Mouse (Mus musculus) limb, embryonic 12.5 days (tissue): ENCODE results near the gene Lrig1. TPM values are rescaled to one million over a fixed set of nuclear protein-coding genes. Genes with fewer than 3 reads are reported as not detected.

ENCODE experiments used
- ATAC-seq: fragments of 200-750 bp; cut with Nextera tagmentation; 2 replicates; pipeline ENCODE4 v1.8.0; 2017; ENCODE audit warnings: low read depth, moderate TSS enrichment; ENCODE audit not compliant: insufficient number of reproducible peaks, insufficient read depth, low FRiP score, low TSS enrichment
- H3K27ac ChIP-seq: fragments of 300-500 bp; sonication (generic); 2 replicates; pipeline ENCODE4 v1.5.1; 2016; ENCODE audit warnings: mild to moderate bottlenecking, moderate library complexity
- H3K27me3 ChIP-seq: fragments of 300-500 bp; sonication (generic); 2 replicates; pipeline ENCODE4 v1.6.1; 2016; ENCODE audit warnings: mild to moderate bottlenecking, moderate library complexity
- H3K36me3 ChIP-seq: fragments of 300-500 bp; sonication (generic); 2 replicates; pipeline ENCODE4 v1.6.1; 2016; ENCODE audit warnings: mild to moderate bottlenecking, moderate library complexity
- H3K4me1 ChIP-seq: fragments of 300-500 bp; sonication (generic); replicated peaks from 2 replicates; pipeline ENCODE4 v1.6.1; 2016
- H3K4me2 ChIP-seq: fragments of 300-500 bp; sonication (generic); 2 replicates; pipeline ENCODE4 v1.6.1; 2016; ENCODE audit warnings: mild to moderate bottlenecking, moderate library complexity
- H3K4me3 ChIP-seq: fragments of 300-500 bp; sonication (generic); replicated peaks from 2 replicates; pipeline ENCODE4 v1.5.1; 2016; ENCODE audit warnings: mild to moderate bottlenecking
- H3K9ac ChIP-seq: fragments of 300-500 bp; sonication (generic); replicated peaks from 2 replicates; pipeline ENCODE4 v1.6.1; 2016; ENCODE audit warnings: mild to moderate bottlenecking, moderate library complexity
- H3K9me3 ChIP-seq: fragments of 300-500 bp; sonication (generic); 2 replicates; pipeline ENCODE4 v1.6.1; 2016; ENCODE audit warnings: mild to moderate bottlenecking, moderate library complexity
- WGBS: fragments of 180-500 bp; shearing (Covaris S2); methylation state at CpG from one replicate; pipeline ENCODE4 v1.1.7; 2016; 5-methylcytosine and 5-hydroxymethylcytosine counted together
- polyA plus RNA-seq: library from polyadenylated mRNA; unstranded; fragments of >200 nt; fragmentation: Nextera tagmentation; extraction: Ambion mirVana; gene quantifications from 2 replicates; pipeline ENCODE4 v1.2.1, GENCODE M21; 2016

Lrig1 gene
- polyA plus RNA-seq, 1 experiment from 2014 or later = 20.5 TPM

DNA sequence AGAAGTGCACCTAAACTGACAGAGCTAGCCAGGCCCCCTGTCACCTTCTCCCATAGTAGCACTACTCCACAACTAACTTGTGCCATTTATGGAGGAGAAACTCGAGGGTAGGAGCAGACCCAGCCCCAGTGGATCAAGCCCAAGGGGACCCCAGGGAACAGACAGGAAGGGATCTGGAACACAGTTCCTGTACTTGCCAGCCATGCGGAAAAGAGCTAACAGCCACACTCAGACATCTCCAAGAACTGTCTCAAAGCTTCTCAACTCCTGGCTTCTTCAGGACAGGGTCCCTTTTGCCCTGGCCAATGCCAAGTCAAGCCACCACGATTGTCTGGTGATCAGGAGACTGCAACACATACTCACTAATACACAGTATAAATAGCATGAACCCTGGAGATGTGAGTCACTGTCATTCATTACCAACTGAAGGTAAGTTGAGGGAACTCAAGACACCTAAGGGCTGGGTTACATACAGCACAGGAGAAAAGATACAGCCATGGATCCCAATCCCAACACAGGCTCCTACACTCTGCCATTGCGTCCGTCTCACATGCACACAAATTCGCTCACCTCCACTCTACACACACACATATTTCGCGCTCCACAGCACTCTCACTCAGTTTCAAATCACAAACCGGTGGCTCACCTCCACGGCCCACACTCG is 1.3 kb downstream of the Lrig1 start:
- Histone ChIP-seq H3K27ac (peak overlapping the region; percentile 93; the same call in 1 of the 2 replicates), H3K9ac (peak overlapping the region; percentile 97), H3K27me3 (peaks cover 15% of the 10 kb centered on the region; the same call in 1 of the 2 replicates), H3K9me3 (no peaks in the 10 kb centered on the region), H3K4me3 (peak overlapping the region; percentile 97), H3K36me3 (no peaks in the 10 kb centered on the region), H3K4me1 (peaks cover 58% of the 10 kb centered on the region), H3K4me2 (peak overlapping the region; percentile 82)
- 3% methylated on average over 11 of the region's 11 CpGs for WGBS
- ATAC-seq = no peak

DNA sequence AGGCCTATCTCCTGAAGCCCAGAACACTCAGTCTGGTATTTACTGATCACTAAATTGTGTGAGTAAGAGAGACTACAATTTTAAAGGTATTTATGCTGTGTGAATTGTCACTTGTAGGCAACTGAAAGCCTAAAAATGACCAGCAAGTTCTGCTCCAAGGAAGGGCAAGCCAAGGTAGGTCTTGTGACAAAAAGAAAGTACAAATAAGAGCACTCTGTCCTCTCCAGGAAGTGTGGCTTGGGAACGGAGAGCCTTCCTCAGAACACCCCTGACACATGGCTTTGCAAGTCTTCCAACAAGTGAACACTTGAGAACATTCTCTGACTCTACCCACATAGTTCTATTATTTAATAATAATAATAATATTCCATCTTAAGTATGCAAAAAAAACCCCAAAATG is 2.5 kb downstream of the Lrig1 start:
- peak overlapping the region; percentile 82 for H3K4me2 ChIP-seq
- no peak overlapping the region for H3K9ac ChIP-seq
- H3K4me3 ChIP-seq = peak overlapping the region; percentile 97
- H3K27ac ChIP-seq = no peak overlapping the region
- no peaks in the 10 kb centered on the region for H3K36me3 ChIP-seq
- peaks cover 9% of the 10 kb centered on the region; the same call in 1 of the 2 replicates for H3K27me3 ChIP-seq
- WGBS = 68% methylated on average over 1 of the region's 1 CpGs
- peaks cover 70% of the 10 kb centered on the region for H3K4me1 ChIP-seq
- ATAC-seq = no peak
- H3K9me3 ChIP-seq = no peaks in the 10 kb centered on the region

GRCm38 (mm10) chr6:94696182-94697080 is 3.5 kb downstream of the Lrig1 start:
- Histone ChIP-seq H3K27me3 (no peaks in the 10 kb centered on the region), H3K36me3 (no peaks in the 10 kb centered on the region), H3K4me1 (peaks cover 76% of the 10 kb centered on the region), H3K4me3 (peak overlapping the region; percentile 97), H3K4me2 (peak overlapping the region; percentile 82), H3K9me3 (no peaks in the 10 kb centered on the region), H3K27ac (no peak overlapping the region), H3K9ac (no peak overlapping the region)
- WGBS = 35% methylated on average over 10 of the region's 10 CpGs
- no peak for ATAC-seq

DNA sequence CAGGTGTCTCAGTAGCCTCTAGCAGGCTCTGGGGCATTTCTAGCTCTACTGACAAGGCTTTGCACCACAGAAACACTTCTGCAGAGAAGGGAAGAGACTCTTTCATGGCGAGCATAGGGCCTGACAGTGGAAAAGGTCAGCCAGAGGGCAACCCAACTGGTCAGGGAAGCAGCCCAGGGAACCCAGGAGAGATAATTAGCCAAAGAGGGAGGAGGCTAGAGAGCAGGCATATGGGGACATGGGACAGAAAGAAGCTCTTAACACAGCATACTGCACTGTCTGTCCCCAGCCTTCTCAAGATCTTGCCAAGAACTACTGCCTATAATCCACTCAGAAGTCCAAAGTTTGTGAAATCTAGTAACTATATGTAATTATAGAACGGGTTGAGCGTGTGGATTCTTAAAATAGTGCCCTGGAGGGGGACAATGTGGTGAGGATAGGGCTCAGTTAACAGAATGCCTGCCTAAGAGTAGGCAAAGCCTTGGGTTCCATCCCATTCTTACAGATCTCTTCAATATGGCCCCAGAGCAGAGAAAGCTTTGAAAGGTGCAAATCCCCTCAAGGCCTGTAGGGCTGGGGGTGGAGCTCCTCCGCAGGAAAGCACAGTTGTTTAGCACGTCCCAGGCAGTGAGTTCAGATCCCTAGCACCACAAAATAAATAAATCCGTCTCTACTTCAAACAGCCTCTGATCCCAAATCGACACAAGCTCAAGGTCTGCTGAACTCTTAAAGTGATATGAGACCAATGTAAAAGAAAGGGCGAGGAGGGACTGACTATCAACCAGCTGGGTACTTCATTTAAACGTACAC is 4.6 kb downstream of the Lrig1 start:
- no peak overlapping the region for H3K4me3 ChIP-seq
- H3K27ac ChIP-seq = no peak overlapping the region
- H3K36me3 ChIP-seq = no peaks in the 10 kb centered on the region
- H3K4me1 ChIP-seq = peaks cover 84% of the 10 kb centered on the region
- H3K4me2 ChIP-seq = peak overlapping the region; percentile 82
- H3K9ac ChIP-seq = no peak overlapping the region
- WGBS = 51% methylated on average over 9 of the region's 9 CpGs
- no peaks in the 10 kb centered on the region for H3K9me3 ChIP-seq
- H3K27me3 ChIP-seq = no peaks in the 10 kb centered on the region
- no peak for ATAC-seq

- Histone ChIP-seq H3K4me3 (no peak overlapping the region), H3K4me1 (peaks cover 92% of the 10 kb centered on the region), H3K9me3 (no peaks in the 10 kb centered on the region), H3K36me3 (no peaks in the 10 kb centered on the region), H3K9ac (no peak overlapping the region), H3K27ac (no peak overlapping the region), H3K4me2 (peak overlapping the region; percentile 2; the same call in 1 of the 2 replicates), H3K27me3 (no peaks in the 10 kb centered on the region)
- 41% methylated on average over 1 of the region's 1 CpGs for WGBS
- ATAC-seq = no peak
Measured at GRCm38 (mm10) chr6:94694481-94694880, 5.5 kb downstream of the Lrig1 start.

DNA sequence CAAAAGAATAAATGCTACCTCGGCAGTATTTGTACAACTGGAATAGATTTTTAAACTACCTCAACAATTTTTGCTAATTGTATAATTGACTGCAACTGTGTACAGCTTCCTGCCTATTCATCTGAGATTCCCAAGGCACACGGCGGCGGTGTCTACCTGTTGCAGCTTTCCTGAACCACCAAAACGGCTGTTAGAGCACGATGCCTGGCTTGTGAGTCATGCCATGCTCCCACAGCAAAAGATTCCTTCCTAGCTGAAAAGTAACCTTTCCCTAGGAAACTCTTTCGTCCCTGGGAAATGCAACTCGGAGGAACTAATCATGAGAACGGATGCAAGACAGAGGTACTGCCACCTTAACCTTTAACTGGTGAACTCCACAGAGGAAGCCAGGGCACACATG is 6.9 kb downstream of the Lrig1 start:
- Histone ChIP-seq H3K9ac (no peak overlapping the region), H3K4me1 (peaks cover 96% of the 10 kb centered on the region), H3K4me3 (no peak overlapping the region), H3K36me3 (no peaks in the 10 kb centered on the region), H3K27me3 (no peaks in the 10 kb centered on the region), H3K27ac (no peak overlapping the region), H3K4me2 (no peak overlapping the region), H3K9me3 (no peaks in the 10 kb centered on the region)
- ATAC-seq = no peak
- 66% methylated on average over 9 of the region's 9 CpGs for WGBS

GRCm38 (mm10) chr6:94692003-94692402 is 8.0 kb downstream of the Lrig1 start:
- Histone ChIP-seq H3K4me1 (peaks cover 96% of the 10 kb centered on the region), H3K27me3 (no peaks in the 10 kb centered on the region), H3K4me2 (no peak overlapping the region), H3K36me3 (no peaks in the 10 kb centered on the region), H3K27ac (no peak overlapping the region), H3K9ac (no peak overlapping the region), H3K4me3 (no peak overlapping the region), H3K9me3 (no peaks in the 10 kb centered on the region)
- WGBS = 42% methylated on average over 2 of the region's 2 CpGs
- ATAC-seq = no peak

GRCm38 (mm10) chr6:94690247-94690646 is 9.7 kb downstream of the Lrig1 start:
- H3K36me3 ChIP-seq = no peaks in the 10 kb centered on the region
- WGBS = 63% methylated on average over 7 of the region's 7 CpGs
- H3K4me1 ChIP-seq = peaks cover 95% of the 10 kb centered on the region

GRCm38 (mm10) chr6:94688722-94689121 is 11.2 kb downstream of the Lrig1 start:
- 55% methylated on average over 4 of the region's 4 CpGs for WGBS
- no peak overlapping the region for H3K4me3 ChIP-seq
- H3K27me3 ChIP-seq = no peaks in the 10 kb centered on the region; the same call in 1 of the 2 replicates
- no peak overlapping the region for H3K4me2 ChIP-seq
- H3K4me1 ChIP-seq = peaks cover 94% of the 10 kb centered on the region
- H3K9ac ChIP-seq = no peak overlapping the region
- H3K9me3 ChIP-seq = no peaks in the 10 kb centered on the region
- no peak overlapping the region for H3K27ac ChIP-seq
- H3K36me3 ChIP-seq = no peaks in the 10 kb centered on the region
- no peak for ATAC-seq

More at GRCm38 (mm10) chr6:94690247-94690646, 9.7 kb downstream of the Lrig1 start:
- H3K4me2 ChIP-seq = no peak overlapping the region
- H3K4me3 ChIP-seq = no peak overlapping the region
- no peak overlapping the region for H3K27ac ChIP-seq
- no peak overlapping the region for H3K9ac ChIP-seq
- H3K27me3 ChIP-seq = no peaks in the 10 kb centered on the region
- ATAC-seq = no peak
- H3K9me3 ChIP-seq = no peaks in the 10 kb centered on the region

- no peak overlapping the region for H3K9ac ChIP-seq
- ATAC-seq = no peak
- WGBS = 51% methylated on average over 6 of the region's 6 CpGs
Measured at GRCm38 (mm10) chr6:94686048-94686447, 13.9 kb downstream of the Lrig1 start.

DNA sequence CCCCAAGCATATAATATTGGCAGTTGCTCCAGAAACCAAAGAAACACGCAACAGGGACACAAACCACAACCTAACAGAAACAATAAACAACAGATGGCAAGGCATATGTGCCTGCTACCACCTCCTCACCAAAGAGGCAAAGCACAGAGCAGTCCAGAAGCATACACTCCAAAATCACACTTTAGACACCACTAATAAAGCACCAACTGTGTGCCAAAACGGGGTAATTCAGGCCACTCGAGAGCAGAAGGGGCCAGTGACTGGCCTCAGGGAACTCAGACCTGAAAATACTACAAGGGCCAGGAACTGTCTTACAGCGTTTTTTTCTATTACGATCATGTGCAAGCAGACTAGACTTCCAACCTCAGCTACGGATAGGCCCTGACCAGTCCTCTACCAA is 14.3 kb downstream of the Lrig1 start:
- Histone ChIP-seq H3K4me3 (no peak overlapping the region), H3K27me3 (no peaks in the 10 kb centered on the region; the same call in 1 of the 2 replicates), H3K4me1 (peaks cover 86% of the 10 kb centered on the region), H3K9ac (no peak overlapping the region), H3K36me3 (no peaks in the 10 kb centered on the region), H3K4me2 (no peak overlapping the region), H3K9me3 (no peaks in the 10 kb centered on the region), H3K27ac (no peak overlapping the region)
- ATAC-seq = no peak
- WGBS = 63% methylated on average over 6 of the region's 6 CpGs

More at GRCm38 (mm10) chr6:94686048-94686447, 13.9 kb downstream of the Lrig1 start:
- Histone ChIP-seq H3K4me3 (no peak overlapping the region), H3K27me3 (no peaks in the 10 kb centered on the region; the same call in 1 of the 2 replicates), H3K36me3 (no peaks in the 10 kb centered on the region), H3K4me1 (peaks cover 88% of the 10 kb centered on the region), H3K27ac (no peak overlapping the region), H3K9me3 (no peaks in the 10 kb centered on the region), H3K4me2 (no peak overlapping the region)
